Mouse (Mus musculus) testis, adult 2 months (tissue): Measurements from ENCODE around the gene Snx18. TPM values are rescaled to one million over a fixed set of nuclear protein-coding genes. Genes with fewer than 3 reads are reported as not detected.

ENCODE experiments used
- H3K27ac ChIP-seq: fragments of 200-500 bp; 2 replicates; pipeline ENCODE4 v1.5.1; 2012; ENCODE audit warnings: low read depth, low read length; ENCODE audit not compliant: control insufficient read depth, insufficient read depth
- H3K27me3 ChIP-seq: fragments of 200-500 bp; 2 replicates; pipeline ENCODE4 v1.6.1; 2012; ENCODE audit warnings: mild to moderate bottlenecking, low read length, moderate library complexity; ENCODE audit not compliant: control insufficient read depth, insufficient read depth
- H3K36me3 ChIP-seq: fragments of 200-500 bp; 2 replicates; pipeline ENCODE4 v1.6.1; 2012; ENCODE audit warnings: mild to moderate bottlenecking, low read length; ENCODE audit not compliant: control insufficient read depth, insufficient read depth
- H3K4me1 ChIP-seq: fragments of 200-500 bp; 2 replicates; pipeline ENCODE4 v1.6.1; 2012; ENCODE audit warnings: low read length; ENCODE audit not compliant: control insufficient read depth, insufficient read depth
- H3K4me3 ChIP-seq: fragments of 200-500 bp; 2 replicates; pipeline ENCODE4 v1.5.1; 2012; ENCODE audit warnings: low read depth, mild to moderate bottlenecking, low read length, moderate library complexity, mixed read lengths; ENCODE audit not compliant: control insufficient read depth
- CTCF ChIP-seq: fragments of 200-500 bp; IDR thresholded peaks from 2 replicates; pipeline ENCODE4 v1.5.1; 2012; ENCODE audit warnings: low read depth, mild to moderate bottlenecking, inconsistent platforms, low read length, moderate library complexity; ENCODE audit not compliant: control insufficient read depth, insufficient read depth, insufficient replicate concordance
- POLR2A ChIP-seq: fragments of 200-500 bp; IDR thresholded peaks from 2 replicates; pipeline ENCODE4 v1.6.1; 2012; ENCODE audit warnings: low read depth, mild to moderate bottlenecking, inconsistent platforms, low read length, moderate library complexity; ENCODE audit not compliant: control insufficient read depth
- polyA plus RNA-seq: library from polyadenylated mRNA; depleted of rRNA; stranded (reverse); fragments of >200 nt; gene quantifications from 2 replicates; pipeline ENCODE4 v1.2.3, GENCODE M21; 2012; rRNA removed

The Snx18 gene
- polyA plus RNA-seq, 1 experiment: 2.0 TPM

DNA sequence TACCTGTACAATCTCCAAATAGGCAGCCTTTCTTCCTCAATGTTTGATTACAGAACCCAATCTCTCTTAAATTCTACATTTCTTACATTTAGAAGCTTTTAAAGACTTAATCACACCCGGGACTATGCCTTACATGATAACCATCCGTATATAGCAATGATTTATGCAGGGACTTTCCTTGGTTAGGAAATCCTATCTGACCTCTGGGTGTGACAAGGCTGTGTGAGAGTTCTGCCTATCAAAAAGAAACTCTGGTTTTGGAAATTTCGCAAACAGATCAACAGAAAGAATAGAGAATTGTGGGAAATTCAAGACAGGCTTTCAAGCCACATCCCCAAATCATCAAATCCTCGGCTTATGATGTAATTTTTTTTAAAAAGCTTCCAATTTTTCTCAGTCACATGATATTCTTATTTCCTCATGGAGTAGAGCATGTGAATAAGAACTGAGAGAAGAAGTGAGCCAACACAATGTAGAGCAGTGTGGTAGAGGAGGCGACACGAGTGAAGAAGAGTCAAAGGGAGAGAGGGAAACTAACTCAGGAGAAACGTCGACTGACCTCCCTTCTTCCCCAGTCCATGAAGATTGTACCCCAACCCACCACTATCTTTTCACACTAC, 70.4 kb downstream of the Snx18 start:
- H3K4me3 ChIP-seq: no peak overlapping the region
- H3K4me1 ChIP-seq: no peaks in the 10 kb centered on the region
- TF ChIP-seq POLR2A: no peak
- TF ChIP-seq CTCF: no peak
- no peak overlapping the region for H3K27ac ChIP-seq
- H3K36me3 ChIP-seq: no peaks in the 10 kb centered on the region
- no peaks in the 10 kb centered on the region for H3K27me3 ChIP-seq

DNA sequence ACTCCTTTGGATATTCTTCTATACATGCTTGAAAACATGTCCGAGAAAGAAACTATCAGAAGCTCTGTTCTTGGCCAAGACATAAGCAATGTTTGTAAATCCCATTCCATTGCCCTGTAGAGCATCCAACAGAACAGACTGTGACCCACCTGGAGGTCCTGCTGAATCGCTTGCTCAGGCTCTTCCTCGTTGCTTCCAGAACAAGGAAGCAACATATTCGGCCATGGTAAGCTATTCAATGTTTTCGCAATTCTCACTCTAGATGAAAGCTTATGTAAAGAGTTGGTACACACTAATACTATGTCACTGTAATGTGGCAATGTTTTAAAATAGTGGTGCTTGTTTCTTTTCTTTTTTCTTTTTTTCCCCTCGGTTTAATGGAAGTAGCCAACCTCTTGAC, 76.0 kb downstream of the Snx18 start:
- no peaks in the 10 kb centered on the region for H3K36me3 ChIP-seq
- TF ChIP-seq CTCF (no peak), POLR2A (no peak)
- H3K27ac ChIP-seq: no peak overlapping the region
- H3K4me1 ChIP-seq: no peaks in the 10 kb centered on the region
- no peaks in the 10 kb centered on the region for H3K27me3 ChIP-seq
- no peak overlapping the region for H3K4me3 ChIP-seq

Other genes with a start within 250 kb of the Snx18 start
- gene Hspb3, start 45.1 kb upstream of the Snx18 start, polyA plus RNA-seq: not detected in 2 replicates
- gene Arl15, start 175.9 kb upstream of the Snx18 start, polyA plus RNA-seq: 1.6 and 2.0 TPM in 2 replicates